Mouse (Mus musculus): ENCODE data around the gene Dab2ip.

Gene Dab2ip

GRCm38 (mm10) chr2:35558826-35559550 is 922 bp downstream of the Dab2ip start:
- no peak for DNase-seq (ENCODE audit: low spot score)

- DNase-seq (ENCODE audit: low spot score): no peak
These were observed 1.4 kb downstream of the Dab2ip start for GRCm38 (mm10) chr2:35559551-35559835.

GRCm38 (mm10) chr2:35563722-35564121 is 5.7 kb downstream of the Dab2ip start:
- DNase-seq (ENCODE audit: low spot score): no peak

- DNase-seq (ENCODE audit: low spot score): no peak
These were observed 7.2 kb downstream of the Dab2ip start for GRCm38 (mm10) chr2:35565051-35565836.

- DNase-seq (ENCODE audit: low spot score): no peak
These were observed 9.1 kb downstream of the Dab2ip start for GRCm38 (mm10) chr2:35566957-35567693.

GRCm38 (mm10) chr2:35567694-35568149 is 9.7 kb downstream of the Dab2ip start:
- no peak for DNase-seq (ENCODE audit: low spot score)

GRCm38 (mm10) chr2:35570743-35571142 is 12.7 kb downstream of the Dab2ip start:
- no peak for DNase-seq (ENCODE audit: low spot score)

- DNase-seq (ENCODE audit: low spot score): no peak
These were observed 16.6 kb downstream of the Dab2ip start for GRCm38 (mm10) chr2:35574643-35575042.

GRCm38 (mm10) chr2:35576675-35577074 is 18.6 kb downstream of the Dab2ip start:
- DNase-seq (ENCODE audit: low spot score): no peak

GRCm38 (mm10) chr2:35580111-35580510 is 22.0 kb downstream of the Dab2ip start:
- DNase-seq (ENCODE audit: low spot score): no peak

GRCm38 (mm10) chr2:35581501-35582340 is 23.7 kb downstream of the Dab2ip start:
- no peak for DNase-seq (ENCODE audit: low spot score)

- no peak for DNase-seq (ENCODE audit: low spot score)
These were observed 24.4 kb downstream of the Dab2ip start for GRCm38 (mm10) chr2:35582341-35582941.

GRCm38 (mm10) chr2:35583406-35583805 is 25.3 kb downstream of the Dab2ip start:
- DNase-seq (ENCODE audit: low spot score): no peak

GRCm38 (mm10) chr2:35584011-35584410 is 25.9 kb downstream of the Dab2ip start:
- DNase-seq (ENCODE audit: low spot score): no peak

GRCm38 (mm10) chr2:35588368-35588767 is 30.3 kb downstream of the Dab2ip start:
- no peak for DNase-seq (ENCODE audit: low spot score)

- DNase-seq (ENCODE audit: low spot score): no peak
These were observed 31.3 kb downstream of the Dab2ip start for GRCm38 (mm10) chr2:35589385-35589784.

- DNase-seq (ENCODE audit: low spot score): no peak
These were observed 31.7 kb downstream of the Dab2ip start for GRCm38 (mm10) chr2:35589800-35590199.

- DNase-seq (ENCODE audit: low spot score): no peak
These were observed 34.1 kb downstream of the Dab2ip start for GRCm38 (mm10) chr2:35591961-35592724.

- no peak for DNase-seq (ENCODE audit: low spot score)
These were observed 34.8 kb downstream of the Dab2ip start for GRCm38 (mm10) chr2:35592725-35593392.

GRCm38 (mm10) chr2:35593889-35594288 is 35.8 kb downstream of the Dab2ip start:
- no peak for DNase-seq (ENCODE audit: low spot score)

All from urinary bladder, postnatal 10 days (tissue).